Mouse (Mus musculus) erythroblast, embryonic 14.5 days (primary cell): ENCODE measurements around the gene Wfdc13. TPM values are rescaled to one million over a fixed set of nuclear protein-coding genes. Genes with fewer than 3 reads are reported as not detected.
"Not testable (repeated sequence)": the region's sequence is repeated elsewhere in the genome, so short reads cannot be mapped to it uniquely, and the experiment has no call there.

ENCODE experiments used
- H3K27me3 ChIP-seq: 2 replicates; pipeline ENCODE4 v1.6.1; 2012; ENCODE audit warnings: inconsistent platforms; ENCODE audit not compliant: control insufficient read depth
- H3K36me3 ChIP-seq: 2 replicates; pipeline ENCODE4 v1.6.1; 2012; ENCODE audit warnings: mild to moderate bottlenecking, inconsistent platforms; ENCODE audit not compliant: control insufficient read depth
- H3K4me1 ChIP-seq: 2 replicates; pipeline ENCODE4 v1.6.1; 2012; ENCODE audit warnings: inconsistent platforms; ENCODE audit not compliant: control insufficient read depth
- H3K4me3 ChIP-seq: replicated peaks from 2 replicates; pipeline ENCODE3; 2012; ENCODE audit warnings: moderate library complexity, mild to moderate bottlenecking, inconsistent platforms
- H3K9me3 ChIP-seq: 2 replicates; pipeline ENCODE4 v1.6.1; 2012; ENCODE audit warnings: low read length, inconsistent platforms, mixed read lengths; ENCODE audit not compliant: control insufficient read depth
- GATA1 ChIP-seq: IDR thresholded peaks from 2 replicates; pipeline ENCODE4 v1.6.1; 2012; ENCODE audit warnings: low read length, inconsistent platforms, mixed read lengths
- TAL1 ChIP-seq: IDR thresholded peaks from 3 replicates; pipeline ENCODE4 v1.6.1; 2012; ENCODE audit warnings: low read length, inconsistent platforms, mixed read lengths
- polyA plus RNA-seq: library from polyadenylated mRNA; stranded (reverse); fragments of >175 nt; gene quantifications from 2 replicates; pipeline ENCODE4 v1.2.3, GENCODE M21; 2012

Wfdc13 gene
- polyA plus RNA-seq, 1 experiment, result not detected

GRCm38 (mm10) chr2:164705328-164705727 is 20.4 kb downstream of the Wfdc13 start:
- H3K36me3 ChIP-seq, result no peaks in the 10 kb centered on the region
- no peak overlapping the region for H3K4me3 ChIP-seq
- no peaks in the 10 kb centered on the region for H3K27me3 ChIP-seq
- H3K4me1 ChIP-seq, result no peaks in the 10 kb centered on the region
- no peak for TF ChIP-seq TAL1
- TF ChIP-seq GATA1, result no peak
- H3K9me3 ChIP-seq, result peaks cover 2% of the 10 kb centered on the region; the same call in 1 of the 2 replicates

GRCm38 (mm10) chr2:164705991-164706390 is 21.1 kb downstream of the Wfdc13 start:
- H3K4me1 ChIP-seq, result no peaks in the 10 kb centered on the region
- no peaks in the 10 kb centered on the region for H3K36me3 ChIP-seq
- TF ChIP-seq GATA1 (no peak), TAL1 (no peak)
- H3K27me3 ChIP-seq, result no peaks in the 10 kb centered on the region
- no peak overlapping the region for H3K4me3 ChIP-seq
- H3K9me3 ChIP-seq, result peaks cover 2% of the 10 kb centered on the region; the same call in 1 of the 2 replicates

- no peaks in the 10 kb centered on the region for H3K4me1 ChIP-seq
- no peak for TF ChIP-seq TAL1
- no peak for TF ChIP-seq GATA1
- H3K9me3 ChIP-seq, result no peaks in the 10 kb centered on the region
- H3K36me3 ChIP-seq, result no peaks in the 10 kb centered on the region
- H3K4me3 ChIP-seq, result no peak within 1 kb of the TSS
- H3K27me3 ChIP-seq, result no peaks in the 10 kb centered on the region
Observed at GRCm38 (mm10) chr2:164715005-164715404, 30.1 kb downstream of the Wfdc13 start, which contains the start of gene Spint5. TSS of gene Spint5 (plus strand) at chr2:164715305.

- not testable (repeated sequence) for H3K9me3 ChIP-seq, H3K36me3 ChIP-seq, H3K4me3 ChIP-seq, H3K4me1 ChIP-seq, H3K27me3 ChIP-seq
Observed at GRCm38 (mm10) chr2:164716194-164716786, 31.4 kb downstream of the Wfdc13 start.

GRCm38 (mm10) chr2:164723276-164723675 is 38.4 kb downstream of the Wfdc13 start:
- TF ChIP-seq TAL1 (no peak), GATA1 (no peak)
- no peaks in the 10 kb centered on the region for H3K36me3 ChIP-seq
- no peak overlapping the region for H3K4me3 ChIP-seq
- H3K27me3 ChIP-seq, result peaks cover 6% of the 10 kb centered on the region
- no peaks in the 10 kb centered on the region for H3K4me1 ChIP-seq
- no peaks in the 10 kb centered on the region for H3K9me3 ChIP-seq

- TF ChIP-seq TAL1 (no peak), GATA1 (no peak)
- Histone ChIP-seq H3K4me1 (no peaks in the 10 kb centered on the region; the same call in 1 of the 2 replicates), H3K9me3 (no peaks in the 10 kb centered on the region), H3K36me3 (no peaks in the 10 kb centered on the region), H3K27me3 (peaks cover 11% of the 10 kb centered on the region), H3K4me3 (no peak overlapping the region)
Observed at GRCm38 (mm10) chr2:164725895-164726619, 41.1 kb downstream of the Wfdc13 start.

- H3K36me3 ChIP-seq, result no peaks in the 10 kb centered on the region
- H3K27me3 ChIP-seq, result peaks cover 30% of the 10 kb centered on the region
- no peak for TF ChIP-seq TAL1
- no peak for TF ChIP-seq GATA1
- no peak overlapping the region for H3K4me3 ChIP-seq
- peaks cover 1% of the 10 kb centered on the region; the same call in 1 of the 2 replicates for H3K4me1 ChIP-seq
- H3K9me3 ChIP-seq, result no peaks in the 10 kb centered on the region
Observed at GRCm38 (mm10) chr2:164731719-164732118, 46.8 kb downstream of the Wfdc13 start.

GRCm38 (mm10) chr2:164733259-164733658 is 48.4 kb downstream of the Wfdc13 start:
- Histone ChIP-seq H3K27me3 (peaks cover 35% of the 10 kb centered on the region), H3K4me3 (no peak overlapping the region), H3K9me3 (no peaks in the 10 kb centered on the region), H3K4me1 (peaks cover 1% of the 10 kb centered on the region; the same call in 1 of the 2 replicates), H3K36me3 (no peaks in the 10 kb centered on the region)
- TF ChIP-seq GATA1 (no peak), TAL1 (no peak)

GRCm38 (mm10) chr2:164734839-164735238 is 49.9 kb downstream of the Wfdc13 start:
- Histone ChIP-seq H3K4me1 (peaks cover 1% of the 10 kb centered on the region), H3K4me3 (no peak overlapping the region), H3K36me3 (no peaks in the 10 kb centered on the region), H3K27me3 (peaks cover 37% of the 10 kb centered on the region), H3K9me3 (no peaks in the 10 kb centered on the region)
- TF ChIP-seq TAL1, result no peak
- TF ChIP-seq GATA1, result no peak
